In the genomic region with DNA sequence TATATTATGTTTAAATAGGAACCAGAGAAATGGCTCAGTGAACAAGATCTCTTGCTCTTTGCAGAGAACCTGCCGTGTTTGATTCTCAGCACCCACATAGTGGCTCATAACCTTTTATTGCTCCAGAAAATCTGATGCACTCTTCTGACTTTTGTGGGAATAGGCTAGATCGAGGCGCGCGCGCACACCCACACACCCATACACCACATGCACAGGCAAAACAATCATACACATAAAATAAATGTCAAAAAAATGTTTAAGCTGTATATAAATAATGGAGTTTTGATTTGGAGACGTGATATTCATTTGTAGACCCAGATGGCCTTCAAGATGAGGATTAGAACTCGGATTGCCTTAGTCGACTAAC, we compare ENCODE assay signal across 9 mouse cellular contexts. TPM values are rescaled to one million over a fixed set of nuclear protein-coding genes. Genes with fewer than 3 reads are reported as not detected.
DNase-seq lines count a peak whose midpoint lies in the region; ATAC-seq and TF ChIP-seq lines count a peak whose summit lies in the region.
"Had no signal": no experiment of that assay in that cellular context is flagged by ENCODE, and none has a peak within 500 bp of the region (broad histone marks: within the 10 kb centered on the region; RNA-seq: fewer than 3 reads in every experiment).

No protein-coding gene starts in this region.

- peak; percentile 26; the same call in 1 of the 2 replicates for ATAC-seq in limb, embryonic 12.5 days (ENCODE audit: insufficient number of reproducible peaks, insufficient read depth, low FRiP score, low TSS enrichment, low read depth)
- peak; percentile 16 for ATAC-seq in neural tube, embryonic 14.5 days (ENCODE audit: low read depth)

- H3K9ac ChIP-seq in liver, adult 2 months (ENCODE audit: low read depth, low read length): no peak overlapping the region
- H3K9ac ChIP-seq in limb, embryonic 12.5 days (replicated peaks): peak overlapping the region; percentile 90; the same call in 1 of the 2 replicates
- H3K9ac ChIP-seq in neural tube, embryonic 14.5 days (replicated peaks; ENCODE audit: low read depth, low read length): peak overlapping the region; percentile 91

- no peaks in the 10 kb centered on the region for H3K9me3 ChIP-seq in limb, embryonic 12.5 days
- no peaks in the 10 kb centered on the region for H3K9me3 ChIP-seq in neural tube, embryonic 14.5 days (ENCODE audit: control insufficient read depth, low read length)

- no peak for TF ChIP-seq CTCF in liver, adult 2 months (IDR thresholded peaks at IDR 0.05; ENCODE audit: low read depth, low read length)
- TF ChIP-seq CTCF in embryonic fibroblast, embryonic 13.5 days (IDR thresholded peaks at IDR 0.05; ENCODE audit: borderline replicate concordance, insufficient read depth, low read length): no peak

- peak overlapping the region; percentile 96 for H3K4me3 ChIP-seq in liver, adult 2 months (ENCODE audit: insufficient read depth, low read depth, low read length)
- peak overlapping the region; percentile 46 for H3K4me3 ChIP-seq in embryonic fibroblast, embryonic 13.5 days (ENCODE audit: insufficient read depth, low read length)
- peak overlapping the region; percentile 98 for H3K4me3 ChIP-seq in limb, embryonic 12.5 days (replicated peaks)
- H3K4me3 ChIP-seq in neural tube, embryonic 14.5 days (ENCODE audit: low read depth, low read length): peak overlapping the region; percentile 100

- WGBS in liver, adult 2 months: 36% methylated on average over 9 of the region's 9 CpGs
- 31% methylated on average over 9 of the region's 9 CpGs for WGBS in limb, embryonic 12.5 days
- WGBS in neural tube, embryonic 14.5 days: 30% methylated on average over 9 of the region's 9 CpGs

- no peak for TF ChIP-seq POLR2A in liver, adult 2 months (IDR thresholded peaks at IDR 0.05; ENCODE audit: extremely low read depth, insufficient read depth, low read length)
- TF ChIP-seq POLR2A in embryonic fibroblast, embryonic 13.5 days (IDR thresholded peaks at IDR 0.05; ENCODE audit: low read depth, low read length): no peak

- H3K27me3 ChIP-seq in liver, adult 2 months (ENCODE audit: control insufficient read depth, insufficient read depth, low read length): no peaks in the 10 kb centered on the region
- peaks cover 37% of the 10 kb centered on the region for H3K27me3 ChIP-seq in limb, embryonic 12.5 days
- H3K27me3 ChIP-seq in neural tube, embryonic 14.5 days (ENCODE audit: control insufficient read depth, insufficient read depth, low read length): peaks cover 22% of the 10 kb centered on the region

- H3K36me3 ChIP-seq in liver, adult 2 months (ENCODE audit: control insufficient read depth, insufficient read depth, low read length): peaks cover 4% of the 10 kb centered on the region; the same call in 1 of the 2 replicates
- H3K36me3 ChIP-seq in limb, embryonic 12.5 days: peaks cover 14% of the 10 kb centered on the region
- peaks cover 10% of the 10 kb centered on the region for H3K36me3 ChIP-seq in neural tube, embryonic 14.5 days (ENCODE audit: control insufficient read depth, insufficient read depth, low read length)

- peak overlapping the region; percentile 72 for H3K4me2 ChIP-seq in limb, embryonic 12.5 days
- peak overlapping the region; percentile 69 for H3K4me2 ChIP-seq in neural tube, embryonic 14.5 days (ENCODE audit: low read depth, low read length)

- peaks cover 7% of the 10 kb centered on the region; the same call in 1 of the 2 replicates for H3K4me1 ChIP-seq in liver, adult 2 months (ENCODE audit: control insufficient read depth, insufficient read depth, low read length)
- H3K4me1 ChIP-seq in embryonic fibroblast, embryonic 13.5 days (ENCODE audit: control insufficient read depth, insufficient read depth, low read length): peaks cover 7% of the 10 kb centered on the region; the same call in 1 of the 2 replicates
- peaks cover 12% of the 10 kb centered on the region for H3K4me1 ChIP-seq in limb, embryonic 12.5 days (replicated peaks)
- peaks cover 10% of the 10 kb centered on the region; the same call in 1 of the 2 replicates for H3K4me1 ChIP-seq in neural tube, embryonic 14.5 days (ENCODE audit: control insufficient read depth, insufficient read depth, low read length)

- no peaks in the 10 kb centered on the region; the same call in 1 of the 2 replicates for H3K79me2 ChIP-seq in liver, adult 2 months (ENCODE audit: control insufficient read depth, insufficient read depth, low read length)

- no peak overlapping the region for H3K27ac ChIP-seq in liver, adult 2 months (replicated peaks; ENCODE audit: insufficient read depth, low read depth, low read length)
- H3K27ac ChIP-seq in embryonic fibroblast, embryonic 13.5 days (ENCODE audit: insufficient read depth, low read length): no peak overlapping the region
- H3K27ac ChIP-seq in limb, embryonic 12.5 days: no peak overlapping the region
- no peak overlapping the region for H3K27ac ChIP-seq in neural tube, embryonic 14.5 days (ENCODE audit: low read depth, low read length)

- DNase-seq in liver, adult 2 months (ENCODE audit: extremely low read depth, low read depth, low spot score): no peak
- no peak for DNase-seq in liver
- DNase-seq in adipocyte (ENCODE audit: low spot score): no peak
- DNase-seq in spleen, postnatal 14 days (ENCODE audit: low spot score in 2 of 2): no peak
- DNase-seq in frontal cortex, postnatal 36 days (ENCODE audit: low spot score in 2 of 2): no peak

RNA-seq across cellular contexts. Expression of a gene that starts 0.4 kb away (rescaled TPM):
- total RNA-seq in liver, adult 2 months (2014; rRNA removed): 18.7 and 18.9 TPM in 2 replicates
- polyA plus RNA-seq in liver, adult 2 months (2012; rRNA removed): 16.9 and 17.3 TPM in 2 replicates
- 14.5 and 15.4 TPM in 2 replicates for polyA plus RNA-seq in embryonic fibroblast, embryonic 13.5 days (2011; ENCODE audit: insufficient read length, low read depth, missing spikeins)
- 20.3 and 23.5 TPM in 2 replicates for polyA plus RNA-seq in limb, embryonic 12.5 days (2016; fragmentation: Nextera tagmentation; extraction: Ambion mirVana)
- 32.0 and 34.6 TPM in 2 replicates for polyA plus RNA-seq in neural tube, embryonic 14.5 days (2014; fragmentation: Nextera tagmentation; extraction: Ambion mirVana)

RNA-seq across cellular contexts. Expression of a gene that starts 1.0 kb away (rescaled TPM):
- total RNA-seq in liver, adult 2 months (2014; rRNA removed): 0.18 and 0.20 TPM in 2 replicates
- 0.20 and 0.60 TPM in 2 replicates for polyA plus RNA-seq in liver, adult 2 months (2012; rRNA removed)
- not detected in 2 replicates for polyA plus RNA-seq in embryonic fibroblast, embryonic 13.5 days (2011; ENCODE audit: insufficient read length, low read depth, missing spikeins)
- 0.79 and 0.88 TPM in 2 replicates for polyA plus RNA-seq in limb, embryonic 12.5 days (2016; fragmentation: Nextera tagmentation; extraction: Ambion mirVana)
- 2.1 and 2.4 TPM in 2 replicates for polyA plus RNA-seq in neural tube, embryonic 14.5 days (2014; fragmentation: Nextera tagmentation; extraction: Ambion mirVana)
- total RNA-seq: gastrocnemius, adult 18-20 months had no signal

RNA-seq across cellular contexts. Expression of a gene that starts 4.6 kb away (rescaled TPM):
- total RNA-seq in liver, adult 2 months (2014; rRNA removed): 0.18 and 0.34 TPM in 2 replicates
- polyA plus RNA-seq in liver, adult 2 months (2012; rRNA removed): 0.07 and 0.12 TPM in 2 replicates
- 5.1 and 5.8 TPM in 2 replicates for polyA plus RNA-seq in embryonic fibroblast, embryonic 13.5 days (2011; ENCODE audit: insufficient read length, low read depth, missing spikeins)
- polyA plus RNA-seq in limb, embryonic 12.5 days (2016; fragmentation: Nextera tagmentation; extraction: Ambion mirVana): 1.7 TPM in 2 replicates
- 0.60 and 0.70 TPM in 2 replicates for polyA plus RNA-seq in neural tube, embryonic 14.5 days (2014; fragmentation: Nextera tagmentation; extraction: Ambion mirVana)

RNA-seq across cellular contexts. Expression of a gene that starts 41.4 kb away (rescaled TPM):
- 7,986 and 8,406 TPM in 2 replicates for total RNA-seq in liver, adult 2 months (2014; rRNA removed)
- polyA plus RNA-seq in liver, adult 2 months (2012; rRNA removed): 2,468 and 2,707 TPM in 2 replicates
- polyA plus RNA-seq in embryonic fibroblast, embryonic 13.5 days (2011; ENCODE audit: insufficient read length, low read depth, missing spikeins): 16,028 and 17,695 TPM in 2 replicates
- polyA plus RNA-seq in limb, embryonic 12.5 days (2016; fragmentation: Nextera tagmentation; extraction: Ambion mirVana): 4,104 and 4,228 TPM in 2 replicates
- 3,427 and 3,855 TPM in 2 replicates for polyA plus RNA-seq in neural tube, embryonic 14.5 days (2014; fragmentation: Nextera tagmentation; extraction: Ambion mirVana)

RNA-seq across cellular contexts. Expression of a gene that starts 52.0 kb away (rescaled TPM):
- total RNA-seq in liver, adult 2 months (2014; rRNA removed): 0.09 TPM in 1 of 2 replicates, not detected in the other
- not detected in 2 replicates for polyA plus RNA-seq in liver, adult 2 months (2012; rRNA removed)
- polyA plus RNA-seq in embryonic fibroblast, embryonic 13.5 days (2011; ENCODE audit: insufficient read length, low read depth, missing spikeins): 0.45 and 0.47 TPM in 2 replicates
- polyA plus RNA-seq in limb, embryonic 12.5 days (2016; fragmentation: Nextera tagmentation; extraction: Ambion mirVana): 0.30 and 0.54 TPM in 2 replicates
- polyA plus RNA-seq in neural tube, embryonic 14.5 days (2014; fragmentation: Nextera tagmentation; extraction: Ambion mirVana): 0.12 and 0.59 TPM in 2 replicates
- total RNA-seq: gastrocnemius, adult 18-20 months had no signal

Comparison
In these comparisons a context has a peak if more than half of its experiments do, and no peak if none do; other contexts are left out.
1. H3K4me3 ChIP-seq: peak in every context shown above with its lines; median percentile 100 in neural tube, embryonic 14.5 days; 98 in limb, embryonic 12.5 days; 96 in liver, adult 2 months; 46 in embryonic fibroblast, embryonic 13.5 days.